ENCODE assay signal across 8 mouse cellular contexts in genomic region chr7:140844905-140845665, GRCm38 (mm10). TPM values are rescaled to one million over a fixed set of nuclear protein-coding genes. Genes with fewer than 3 reads are reported as not detected.
DNase-seq lines count a peak whose midpoint lies in the region; ATAC-seq lines count a peak whose summit lies in the region.

Scgb1c1 (plus strand) TSS chr7:140845547.

- H3K9ac ChIP-seq in intestine, embryonic 15.5 days: no peak within 1 kb of the TSS

- ATAC-seq in intestine, embryonic 15.5 days: peak; percentile 67

- 0 out of 2 replicates have a peak, but pooled peaks cover 2% of the 10 kb centered on the region for H3K4me1 ChIP-seq in intestine, embryonic 15.5 days (replicated peaks)

- H3K4me3 ChIP-seq in intestine, embryonic 15.5 days (replicated peaks): no peak within 1 kb of the TSS

- no peak within 1 kb of the TSS for H3K4me2 ChIP-seq in intestine, embryonic 15.5 days (replicated peaks)

- DNase-seq in adrenal gland, adult (ENCODE audit: inconsistent age in 2 of 2, low spot score in 1 of 2): peak; percentile 88 to 97
- peak; percentile 91 for DNase-seq in embryo, embryonic 10.5 days (ENCODE audit: low spot score)
- peak; percentile 67 for DNase-seq in gastrocnemius, postnatal 25 days
- DNase-seq in left cerebral cortex, postnatal 25 days (ENCODE audit: low spot score in 2 of 2): peak; percentile 83 to 91
- peak; percentile 91 for DNase-seq in mesoderm, embryonic 11.5 days (ENCODE audit: low read depth, low spot score)
- peak; percentile 96 for DNase-seq in right cerebral cortex, postnatal 14 days
- peak; percentile 94 for DNase-seq in urinary bladder, postnatal 14 days (ENCODE audit: low spot score)

- 24% methylated on average over 14 of the region's 14 CpGs for WGBS in intestine, embryonic 15.5 days

- no peaks in the 10 kb centered on the region for H3K9me3 ChIP-seq in intestine, embryonic 15.5 days

- intact Hi-C loops in left cerebral cortex, postnatal 25 days (cut with DNase I): loop anchor here (1.0 kb wide), 2 partner anchors 58 to 203 kb away; no protein-coding TSS in a partner anchor

- H3K27me3 ChIP-seq in intestine, embryonic 15.5 days (replicated peaks): peaks cover 9% of the 10 kb centered on the region; the same call in 1 of the 2 replicates

- H3K27ac ChIP-seq in intestine, embryonic 15.5 days: no peak within 1 kb of the TSS

- H3K36me3 ChIP-seq in intestine, embryonic 15.5 days: no peaks in the 10 kb centered on the region

RNA-seq across cellular contexts. Expression of gene Scgb1c1, which starts in this region (rescaled TPM):
- not detected for total RNA-seq in gastrocnemius, postnatal 25 days (2021)
- not detected in 2 replicates for polyA plus RNA-seq in intestine, embryonic 15.5 days (2015; fragmentation: Nextera tagmentation; extraction: Ambion mirVana)
- not detected for total RNA-seq in left cerebral cortex, postnatal 25 days (2021)

Comparison
In these comparisons a context has a peak if more than half of its experiments do, and no peak if none do; other contexts are left out.
1. Peak in DNase-seq in gastrocnemius, postnatal 25 days; RNA of the gene not detected or under 1 TPM.
2. Peak in ATAC-seq in intestine, embryonic 15.5 days; RNA of the gene not detected or under 1 TPM.
3. Peak in DNase-seq in left cerebral cortex, postnatal 25 days; RNA of the gene not detected or under 1 TPM.